Mouse (Mus musculus) NIH3T3 (cell line): ENCODE results near the gene Ttc9b.
"Not testable (repeated sequence)": the region's sequence is repeated elsewhere in the genome, so short reads cannot be mapped to it uniquely, and the experiment has no call there.

Experiments used
- DNase-seq: peaks from one replicate; pipeline ENCODE4 v3.0.0-alpha.2; 2012; ENCODE audit warnings: low read depth

Gene Ttc9b

DNA sequence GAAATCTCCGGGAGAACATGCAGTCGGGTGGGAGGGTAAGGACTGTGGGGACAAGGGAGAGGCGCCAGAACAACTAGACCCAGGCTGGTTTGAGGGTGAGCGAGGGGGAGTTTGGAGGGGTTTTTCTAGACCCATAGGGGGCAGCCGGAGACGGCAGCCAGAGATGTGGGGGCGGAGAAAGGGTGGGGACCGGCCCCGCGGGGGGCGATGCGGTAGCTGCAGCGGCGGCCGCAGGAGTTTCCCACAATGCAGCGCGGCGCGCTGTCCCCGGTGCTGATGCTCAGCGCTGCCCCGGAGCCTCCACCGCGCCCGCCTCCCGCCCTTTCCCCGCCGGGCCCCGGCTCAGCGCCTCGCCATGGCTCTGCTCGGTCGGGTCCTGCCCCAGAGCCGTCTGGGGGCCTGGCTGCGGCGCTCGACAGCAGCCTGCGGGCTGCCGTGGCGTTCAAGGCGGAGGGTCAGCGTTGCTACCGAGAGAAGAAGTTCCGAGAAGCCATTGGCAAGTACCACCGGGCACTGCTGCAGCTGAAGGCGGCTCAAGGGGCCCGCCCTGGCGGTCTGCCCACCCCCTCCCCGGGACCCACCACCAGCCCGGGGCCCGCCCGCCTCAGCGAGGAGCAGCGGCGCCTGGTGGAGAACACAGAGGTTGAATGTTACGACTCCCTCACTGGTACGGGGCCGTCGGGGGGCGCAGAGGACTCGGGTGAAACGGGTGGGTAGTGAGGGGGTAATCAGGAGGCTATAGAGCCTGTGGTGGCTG, at the start of gene Ttc9b:
TSS of gene Ttc9b (plus strand) at position 235 of the 757 bp plus-strand sequence.
- DNase-seq: peak; percentile 43

DNA sequence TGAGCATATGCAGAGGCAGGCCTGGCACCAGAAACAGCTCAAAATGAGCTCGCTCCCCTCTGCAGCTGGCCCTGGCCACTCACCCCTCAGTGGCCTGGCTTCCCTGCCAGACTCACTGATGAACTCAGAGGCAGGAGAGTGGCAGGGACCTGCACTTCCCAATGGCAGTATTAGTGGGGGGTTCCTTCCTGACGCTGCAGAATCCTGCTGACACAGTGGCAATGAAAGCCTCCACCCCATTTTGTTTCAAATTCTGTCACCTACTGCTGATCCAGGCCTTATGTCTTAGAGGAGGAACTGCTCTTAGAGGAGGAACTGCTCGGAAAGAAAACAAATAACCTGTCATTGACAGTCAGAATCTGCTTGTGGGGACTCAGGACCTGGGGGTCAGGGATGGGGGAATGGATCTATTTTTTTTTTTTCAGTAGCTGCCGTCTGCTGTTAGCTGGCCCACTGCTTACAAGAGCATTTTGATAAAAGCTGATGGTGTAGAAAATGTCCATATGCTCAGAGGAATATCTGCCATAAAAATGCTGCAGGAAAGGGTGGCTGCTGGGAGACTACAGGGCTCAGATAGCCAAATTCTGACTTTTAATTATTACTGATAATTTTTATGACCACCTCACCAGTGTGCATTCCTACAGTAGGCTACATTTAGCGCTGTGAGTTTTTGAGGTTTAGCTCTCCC, 48.9 kb upstream of the Ttc9b start:
- no peak for DNase-seq

DNA sequence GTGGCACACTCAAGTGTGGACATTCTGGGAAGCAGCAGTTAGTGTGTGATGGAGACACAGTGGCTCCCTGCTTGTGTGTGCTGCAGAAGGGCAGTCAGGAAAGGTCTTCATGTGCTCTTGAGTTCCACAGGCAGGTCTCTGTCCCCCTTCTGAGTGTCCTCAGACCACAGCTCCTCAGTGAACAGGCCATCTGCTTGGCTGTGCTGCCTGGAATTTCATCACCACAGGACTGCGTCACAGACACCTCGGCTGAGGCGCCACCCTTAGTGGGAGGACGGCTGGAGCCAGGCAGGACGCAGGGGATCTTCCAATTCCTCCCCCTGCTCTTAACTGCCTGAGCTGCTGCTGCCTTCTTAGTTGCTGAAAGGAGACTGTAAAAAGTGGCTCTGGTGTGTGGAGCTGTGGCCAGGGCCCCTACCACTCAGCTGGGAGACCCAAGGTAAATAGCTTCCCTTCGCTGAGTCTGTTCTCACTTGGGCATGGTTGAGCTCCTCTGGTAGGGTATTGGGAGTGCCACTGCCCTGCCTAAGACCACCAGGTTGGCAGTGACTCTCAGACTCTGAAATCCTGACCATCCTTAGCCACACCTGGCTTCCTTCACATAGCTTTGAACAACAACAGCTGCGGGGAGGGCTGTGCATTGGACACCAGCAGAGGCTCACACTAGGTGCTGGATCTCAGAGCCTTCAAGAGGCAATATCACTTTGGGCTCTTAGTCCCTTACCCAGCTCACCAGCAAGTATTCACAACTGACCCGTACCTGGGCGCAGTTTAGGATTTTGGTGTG, 48.0 kb upstream of the Ttc9b start:
- no peak for DNase-seq

DNA sequence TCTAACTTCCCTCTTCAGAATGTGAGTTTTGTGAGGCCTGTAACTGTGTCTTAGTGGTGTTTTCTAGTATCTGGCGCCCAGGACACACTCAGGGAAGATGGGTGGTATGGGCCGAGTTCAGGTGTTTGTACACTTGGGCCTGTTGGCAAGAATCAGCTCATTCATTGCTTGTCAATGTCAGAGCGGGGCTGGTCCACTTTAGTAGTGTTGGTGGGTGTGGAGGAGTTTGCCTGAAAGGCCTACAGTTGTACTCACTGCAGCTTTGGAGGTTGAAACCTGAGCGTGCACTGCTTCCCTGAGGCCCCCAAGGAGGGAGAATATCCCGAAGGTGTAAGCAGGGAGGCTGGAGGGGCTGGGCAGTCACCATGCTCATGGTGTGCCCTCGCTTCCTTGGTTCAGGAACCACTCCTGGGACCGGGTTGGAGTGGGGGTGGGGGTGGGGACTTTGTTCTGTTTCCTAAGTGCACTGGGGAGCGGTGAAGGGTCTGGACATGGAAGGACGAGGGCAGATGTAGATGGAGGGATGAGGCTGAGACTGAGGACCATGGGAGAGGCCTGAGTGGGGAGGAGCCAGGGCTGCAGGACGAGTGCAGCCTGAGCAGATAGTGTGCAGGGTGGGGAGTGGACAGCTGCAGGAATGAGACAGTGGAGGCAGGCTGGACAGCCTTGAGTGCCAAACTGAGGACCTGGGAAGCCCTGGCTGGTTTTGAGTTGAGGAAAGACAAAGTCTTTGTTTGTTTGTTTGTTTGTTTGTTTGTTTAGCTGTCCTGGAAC, 47.0 kb upstream of the Ttc9b start:
- no peak for DNase-seq

DNA sequence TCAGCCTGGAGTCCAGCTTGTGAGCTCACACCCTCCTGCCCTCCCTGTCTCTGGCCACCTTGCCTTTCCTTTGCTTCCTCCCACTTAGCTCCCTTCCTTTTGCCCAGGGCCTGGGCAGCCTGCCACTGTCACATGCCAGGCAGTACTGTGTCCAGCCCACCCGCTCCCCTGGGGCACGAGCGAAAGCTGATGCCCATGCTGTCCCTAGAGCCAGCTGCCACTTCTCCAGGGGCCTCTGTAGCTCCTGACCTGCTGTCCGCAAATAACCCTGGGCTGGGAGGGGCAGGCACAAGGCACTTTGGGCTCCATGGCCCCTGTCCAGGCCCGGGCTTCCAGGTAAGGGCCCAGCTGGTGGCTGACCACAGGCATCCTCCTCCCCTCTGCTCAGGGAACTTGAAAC, 46.1 kb upstream of the Ttc9b start:
- peak; percentile 33 for DNase-seq

DNA sequence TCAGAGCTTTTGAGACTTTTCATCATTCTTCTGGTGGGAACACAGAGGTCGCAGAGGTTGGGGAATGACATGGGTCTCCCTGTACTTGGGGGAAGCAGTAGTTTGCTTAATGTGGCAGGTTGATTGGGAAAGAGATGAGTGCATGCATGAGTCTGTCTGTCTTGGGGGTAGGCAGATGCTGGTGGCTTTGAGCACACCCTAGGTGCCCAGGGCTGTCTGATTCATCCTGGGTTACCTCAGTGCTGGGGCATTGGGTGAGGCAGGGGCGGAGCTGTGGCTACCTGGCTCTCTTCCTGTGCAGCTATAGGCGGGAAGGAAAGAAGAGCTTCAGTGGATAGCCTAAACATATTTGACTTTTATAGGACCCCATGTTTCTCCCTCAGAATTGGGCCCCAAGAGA, 45.6 kb upstream of the Ttc9b start:
- DNase-seq: no peak

DNA sequence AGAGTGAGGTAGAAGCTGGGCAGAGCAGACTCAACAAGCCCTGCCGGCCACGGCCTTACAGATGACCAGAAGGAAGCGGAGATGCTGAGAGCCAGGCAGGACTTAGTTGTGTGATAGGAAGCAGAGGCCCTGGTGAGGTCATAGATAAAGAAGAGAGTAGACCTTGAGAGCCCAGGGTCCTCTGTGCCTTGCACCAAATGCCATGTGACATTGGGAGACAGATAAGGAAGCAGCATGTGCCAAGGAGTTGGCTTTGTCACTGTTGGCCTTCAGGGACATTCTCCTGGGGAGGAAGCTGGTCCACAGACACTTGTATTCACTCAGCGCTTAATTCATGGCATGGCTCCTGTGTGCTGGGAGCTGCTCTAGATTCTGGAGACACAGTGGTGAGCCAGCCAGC, 44.4 kb upstream of the Ttc9b start:
- DNase-seq: no peak

DNA sequence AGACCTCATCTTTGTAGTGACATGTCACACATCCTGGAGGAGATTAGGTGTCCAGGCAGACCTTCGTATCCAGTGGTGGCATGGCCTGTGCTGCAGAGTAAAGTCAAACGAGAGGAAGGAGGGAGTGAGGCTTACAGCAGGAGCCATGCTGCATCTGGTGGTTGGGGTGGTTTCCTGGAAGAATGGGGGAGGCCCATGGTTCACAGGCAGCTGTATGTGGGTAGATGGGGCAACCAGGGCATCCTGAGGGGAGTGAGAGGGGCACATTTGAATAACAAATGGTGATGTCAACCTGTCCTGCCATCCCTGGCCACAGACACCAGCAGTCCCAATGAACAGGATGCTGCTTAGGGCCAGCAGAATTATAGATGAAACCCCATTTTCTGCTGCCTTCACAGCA, 44.0 kb upstream of the Ttc9b start:
- DNase-seq: no peak

DNA sequence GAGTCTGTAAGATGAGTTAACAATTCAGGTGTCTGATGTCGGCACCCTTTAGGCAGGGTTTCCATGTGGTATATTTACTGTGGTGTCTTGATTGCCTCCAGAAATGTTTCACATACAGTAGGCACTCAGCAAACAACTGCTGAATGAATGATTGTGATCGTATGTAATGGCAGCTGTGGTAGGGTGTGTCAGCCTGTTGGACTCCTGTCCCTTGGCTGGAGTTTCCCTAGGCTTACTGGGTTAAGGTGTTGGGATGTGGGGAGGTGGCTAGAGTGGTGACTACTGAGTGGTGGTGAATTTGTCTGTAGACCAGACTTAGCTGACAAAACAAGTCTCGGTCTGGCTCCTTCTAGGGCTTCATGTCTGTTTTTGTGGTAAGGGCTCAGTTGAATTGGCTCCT, 43.3 kb upstream of the Ttc9b start:
- DNase-seq: no peak

DNA sequence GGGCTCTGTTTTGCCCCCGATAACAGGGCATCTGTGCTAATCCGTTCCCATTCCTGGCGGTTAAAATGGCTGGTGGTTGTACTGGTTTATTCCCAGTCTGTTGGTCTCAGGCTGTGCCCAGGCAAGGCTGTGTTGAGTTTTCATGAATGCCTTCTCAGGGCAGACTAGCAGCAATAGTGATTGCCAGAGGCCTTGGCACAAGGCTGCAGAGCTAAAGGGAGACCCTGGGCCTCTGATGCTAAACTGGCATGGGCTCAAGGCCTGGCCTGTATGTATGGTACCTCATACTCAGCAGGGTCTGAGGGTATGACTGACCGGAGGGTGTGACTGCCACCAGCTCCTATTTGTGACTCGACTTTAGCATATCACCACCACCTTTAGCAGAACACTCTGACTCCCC, 42.8 kb upstream of the Ttc9b start:
- DNase-seq: no peak

DNA sequence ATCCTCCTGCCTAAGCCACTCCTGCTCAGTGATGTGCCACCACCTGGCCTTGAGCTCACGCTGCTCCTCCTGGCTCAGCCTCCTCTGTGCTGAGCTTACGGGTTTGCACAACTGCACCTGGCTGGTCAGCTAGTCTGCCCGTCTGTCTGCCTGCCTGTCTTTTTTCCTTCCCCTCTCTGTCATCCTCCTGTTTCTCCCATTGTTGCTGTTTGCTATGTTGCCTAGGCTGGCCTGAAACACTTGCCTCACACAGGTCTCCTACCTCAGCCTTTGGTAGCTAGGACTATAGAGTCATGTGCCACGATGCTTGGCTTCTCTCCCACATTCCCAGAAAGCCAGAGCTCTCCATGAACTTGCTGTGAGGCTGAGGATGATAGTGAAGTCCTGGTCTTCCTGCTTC, 40.8 kb upstream of the Ttc9b start:
- DNase-seq: peak; percentile 16

DNA sequence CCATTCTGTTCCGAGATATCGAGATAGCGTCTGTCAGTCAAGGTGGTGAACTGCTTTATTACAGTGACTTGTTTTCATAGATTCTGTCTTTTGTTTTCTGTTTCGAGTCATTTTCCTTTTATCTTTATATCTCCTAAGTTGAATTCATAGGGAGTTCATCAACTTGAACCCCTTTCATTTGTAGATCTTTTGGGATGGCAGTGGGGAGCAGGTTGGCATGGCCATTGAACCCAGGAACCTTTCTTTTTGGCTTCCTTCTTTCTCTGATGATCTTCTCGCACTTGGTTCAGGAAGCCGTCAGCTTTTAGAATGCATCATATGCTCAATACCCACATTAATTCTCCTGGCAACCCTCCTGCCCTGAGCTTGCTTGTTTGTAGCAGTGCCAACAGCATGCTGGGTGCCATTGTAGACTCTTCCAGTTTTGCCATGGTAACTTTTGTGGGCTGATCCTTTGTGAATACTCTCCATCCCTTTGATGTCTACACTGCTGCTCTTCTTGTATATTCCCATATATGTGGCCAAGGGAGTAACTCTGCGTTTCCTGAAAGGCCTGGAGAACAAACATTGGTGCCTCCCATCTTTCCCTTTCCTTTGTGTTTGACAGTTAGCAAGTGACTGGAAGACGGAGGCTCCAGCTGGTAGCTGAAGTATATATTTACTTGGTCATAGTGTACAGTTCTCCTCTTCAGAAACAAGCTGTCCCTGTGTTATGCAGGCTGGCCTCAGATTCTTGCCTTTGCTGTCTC, 39.8 kb upstream of the Ttc9b start:
- no peak for DNase-seq

DNA sequence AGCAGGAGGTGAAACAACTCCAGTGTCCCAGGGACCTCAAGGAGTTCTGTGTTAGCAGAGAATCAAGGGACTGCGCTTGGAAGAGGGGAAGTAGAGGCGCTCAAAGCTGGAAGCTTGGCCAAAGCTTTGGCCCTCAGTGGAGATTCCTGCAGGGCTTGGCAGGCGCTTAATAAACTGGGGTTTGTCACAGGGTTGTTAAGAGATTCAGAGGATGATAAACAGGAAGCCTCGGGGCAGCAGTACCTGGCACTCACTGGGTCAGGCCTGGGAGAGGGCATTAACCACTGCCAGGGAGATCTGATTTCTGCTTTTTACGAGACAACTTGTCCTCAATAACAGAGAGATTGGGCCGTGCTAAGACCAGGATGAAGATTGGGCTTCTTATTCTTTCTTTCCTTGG, 32.7 kb upstream of the Ttc9b start:
- DNase-seq: no peak

DNA sequence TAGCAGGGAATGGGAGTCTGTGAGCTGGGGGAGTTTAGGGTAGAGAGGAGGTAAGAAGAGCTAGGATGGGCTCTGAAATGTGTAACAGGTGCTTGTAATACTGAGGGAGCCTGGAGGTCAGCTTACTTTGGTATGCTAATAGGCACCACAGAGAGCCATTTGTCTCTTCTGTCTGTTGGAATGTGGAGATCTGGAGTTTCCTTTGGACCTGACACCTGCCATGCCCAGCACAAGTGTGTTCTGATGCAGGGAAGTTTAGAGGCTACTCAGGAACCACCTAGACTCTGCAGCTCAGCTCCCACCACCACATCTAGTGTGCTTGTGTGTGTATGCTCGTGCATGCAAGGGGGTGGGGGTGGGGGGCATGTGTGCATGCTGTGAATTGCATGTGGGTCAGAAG, 31.5 kb upstream of the Ttc9b start:
- DNase-seq: no peak

DNA sequence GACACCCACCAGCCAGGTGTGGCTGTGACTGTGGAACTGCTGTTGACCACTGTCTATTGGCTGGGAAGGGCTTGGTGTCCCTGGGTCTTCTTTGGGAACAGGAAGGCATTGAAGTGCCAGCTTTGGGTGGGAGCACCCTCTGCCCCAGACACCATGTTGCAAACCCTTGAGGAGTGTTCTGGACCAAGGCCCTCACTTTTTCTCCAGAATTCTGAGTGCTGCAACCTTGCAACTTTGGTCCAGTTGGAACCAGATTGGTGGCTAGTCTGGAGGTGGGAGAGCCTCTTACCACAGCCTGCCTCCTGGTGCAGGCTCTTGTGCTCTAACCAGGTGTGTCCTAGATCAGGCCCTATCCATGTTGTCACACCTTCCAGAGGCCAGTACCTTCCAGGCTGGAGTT, 28.7 kb upstream of the Ttc9b start:
- DNase-seq: no peak

DNA sequence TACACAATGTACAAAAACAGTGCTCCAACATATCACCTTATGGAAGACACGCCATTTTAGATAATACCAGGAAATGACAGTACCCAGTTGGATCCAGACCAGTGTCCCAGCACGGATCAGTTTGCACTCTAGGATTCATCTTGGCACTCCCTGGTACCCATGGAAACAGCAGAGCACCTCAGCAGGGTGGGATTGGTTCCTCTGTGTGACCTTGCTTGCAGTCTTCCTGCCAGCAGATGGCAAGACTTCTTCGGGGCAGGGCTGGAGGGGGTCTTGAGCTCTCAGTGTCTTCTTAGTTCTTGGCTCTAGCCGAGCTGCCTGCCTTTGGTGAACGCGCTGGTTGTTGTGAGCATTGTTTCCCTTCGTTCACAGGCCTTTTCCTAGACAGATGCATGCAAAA, 26.0 kb upstream of the Ttc9b start:
- no peak for DNase-seq

DNA sequence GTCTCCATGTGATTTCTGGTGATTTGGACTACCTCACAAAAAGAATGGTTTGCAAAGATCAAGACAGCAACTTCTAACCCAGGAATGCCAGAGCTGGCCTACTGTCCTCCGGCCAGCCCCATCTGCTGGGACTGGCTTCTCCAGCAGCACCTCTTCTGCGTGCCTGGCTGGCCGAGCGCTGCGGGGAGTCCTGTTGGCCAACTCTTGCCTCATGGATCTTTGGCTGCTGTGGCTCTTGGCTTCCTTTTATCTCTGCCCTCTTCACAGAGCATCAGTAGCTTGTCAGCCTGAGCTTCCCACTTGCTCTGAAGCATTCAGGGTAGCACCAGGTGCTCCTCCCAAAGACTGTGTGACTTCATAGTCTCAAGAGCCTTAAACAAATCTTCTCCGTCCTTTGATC, 25.5 kb upstream of the Ttc9b start:
- no peak for DNase-seq

DNA sequence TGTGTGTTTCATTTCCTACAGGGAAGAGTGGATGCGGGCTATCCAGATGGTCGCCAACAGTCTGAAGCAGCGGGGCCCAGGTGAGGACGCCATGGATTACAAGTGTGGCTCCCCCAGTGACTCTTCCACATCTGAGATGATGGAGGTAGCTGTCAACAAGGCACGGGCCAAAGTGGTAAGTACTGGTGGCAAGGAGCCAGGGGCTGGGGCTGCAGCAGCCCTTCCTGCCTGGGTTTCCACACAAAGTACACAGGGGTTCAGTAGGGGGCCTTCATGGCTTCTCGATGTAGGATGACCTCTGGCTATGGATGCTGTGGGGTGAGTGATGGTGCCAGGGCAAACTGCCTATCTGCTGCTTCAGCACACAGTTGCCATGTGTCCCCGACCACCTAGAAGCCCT, 24.9 kb upstream of the Ttc9b start:
- not testable (repeated sequence) for DNase-seq

DNA sequence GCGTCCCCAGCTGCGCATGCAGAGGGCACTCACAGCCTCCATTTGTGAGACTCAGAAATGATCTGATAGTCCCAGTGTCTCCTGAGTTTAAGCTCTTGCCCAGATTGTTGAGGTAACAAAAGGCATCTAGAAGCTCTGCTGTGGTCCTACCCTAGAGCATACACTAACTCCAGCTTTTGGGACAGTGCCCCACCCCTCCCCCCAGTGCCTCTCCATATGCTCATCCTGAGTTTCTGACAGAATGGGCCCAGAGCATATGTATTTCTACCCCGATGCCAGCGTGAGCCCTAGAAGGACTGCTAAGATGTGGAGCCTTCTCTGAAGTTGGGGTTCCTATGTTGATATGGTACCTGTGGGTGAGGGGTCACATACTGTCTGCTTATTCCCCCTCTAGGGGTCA, 22.3 kb upstream of the Ttc9b start:
- DNase-seq: no peak

DNA sequence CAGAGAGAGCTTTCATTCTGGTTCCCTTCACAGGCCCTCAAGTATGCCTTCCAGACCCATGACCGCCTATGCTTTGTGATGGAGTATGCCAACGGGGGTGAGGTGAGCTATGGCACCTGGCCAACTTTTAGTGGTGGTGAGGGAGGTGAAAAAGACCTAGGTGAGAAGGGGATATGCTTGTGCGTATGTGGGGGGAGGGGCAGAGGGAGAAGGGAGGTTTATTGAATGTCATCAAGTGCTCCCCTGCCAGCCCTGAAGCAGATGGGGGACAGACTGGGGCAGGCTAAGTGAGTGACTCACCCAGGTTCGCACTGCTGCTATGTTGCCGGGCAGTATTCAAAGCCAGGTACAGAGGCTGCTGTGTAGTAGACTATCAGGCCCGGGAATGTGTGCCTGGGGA, 20.5 kb upstream of the Ttc9b start:
- DNase-seq: no peak

DNA sequence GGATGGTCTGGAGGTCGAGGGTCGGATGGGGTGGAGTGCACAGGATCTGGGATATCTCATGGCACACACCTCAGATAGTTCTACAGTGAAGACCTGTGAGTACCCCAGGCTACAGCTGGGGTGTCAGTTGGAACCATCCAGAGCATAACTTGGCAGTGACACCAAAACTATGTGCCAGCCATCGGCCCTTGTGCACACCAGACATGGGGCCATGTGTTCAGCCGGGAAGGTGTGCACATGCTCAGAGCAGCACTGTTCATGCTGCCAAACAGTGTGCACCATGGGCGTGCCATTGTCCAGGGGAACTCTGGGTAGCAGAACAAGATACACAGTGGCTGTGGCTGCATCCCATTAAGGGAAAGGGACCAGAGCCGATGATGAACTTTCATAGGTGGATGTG, 19.0 kb upstream of the Ttc9b start:
- DNase-seq: no peak

DNA sequence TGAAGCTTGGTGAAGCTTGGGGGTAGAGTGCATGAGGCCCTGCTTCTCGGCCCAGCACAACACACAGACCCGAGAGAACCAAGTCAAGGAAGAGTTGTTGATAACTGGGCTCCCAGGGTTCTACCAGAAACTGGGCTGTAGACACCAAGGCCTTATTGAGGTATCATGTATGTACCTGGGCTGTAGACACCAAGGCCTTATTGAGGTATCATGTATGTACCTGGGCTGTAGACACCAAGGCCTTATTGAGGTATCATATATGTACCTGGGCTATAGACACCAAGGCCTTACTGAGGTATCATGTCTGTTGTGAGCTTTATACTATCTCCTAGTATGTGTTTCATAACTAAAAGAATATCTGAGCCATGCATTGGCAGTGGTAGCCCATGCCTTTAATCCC, 18.6 kb upstream of the Ttc9b start:
- DNase-seq: not testable (repeated sequence)
